Mouse (Mus musculus) liver, embryonic 14.5 days (tissue): Measurements from ENCODE around the gene Olfr1161.

ENCODE experiments used
- CTCF ChIP-seq: IDR thresholded peaks from 2 replicates; pipeline ENCODE4 v1.5.1; 2016; ENCODE audit warnings: antibody characterized with exemption, low read depth, control low read depth
- EP300 ChIP-seq: IDR thresholded peaks from 2 replicates; pipeline ENCODE4 v1.6.1; 2016; ENCODE audit warnings: antibody characterized with exemption, low read depth

DNA sequence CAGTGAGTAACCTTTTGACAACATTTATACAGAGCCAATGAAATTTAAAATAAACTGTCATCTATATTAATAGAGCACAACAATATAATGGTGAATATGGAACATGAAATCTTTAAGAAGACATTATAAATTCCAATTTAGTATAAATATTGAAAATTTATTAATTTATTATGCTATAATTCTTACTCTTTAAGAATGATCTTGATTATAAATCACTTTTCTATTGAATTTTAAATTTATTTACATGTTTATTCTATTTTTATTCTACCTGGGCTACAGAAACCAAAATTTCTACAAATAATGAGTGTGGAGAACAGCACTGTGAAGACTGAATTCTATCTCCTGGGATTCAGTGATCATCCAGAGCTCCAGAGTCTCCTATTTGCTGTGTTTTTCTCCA lies 32.8 kb upstream of the Olfr1161 start, which contains the start of gene Olfr1158:
- TF ChIP-seq CTCF = no peak
- no peak for TF ChIP-seq EP300
